In genomic region chr15:72105830-72106413, GRCm38 (mm10) we compare ENCODE assay signal across 21 mouse cellular contexts.
A peak's percentile ranks its signal among the peaks of the same experiment; 100 is the strongest.
DNase-seq lines count a peak whose midpoint lies in the region; ATAC-seq and TF ChIP-seq lines count a peak whose summit lies in the region.
"Had no signal": no experiment of that assay in that cellular context is flagged by ENCODE, and none has a peak within 500 bp of the region (broad histone marks: within the 10 kb centered on the region; RNA-seq: fewer than 3 reads in every experiment).

No protein-coding gene starts in this region.

- no peaks in the 10 kb centered on the region for H3K36me3 ChIP-seq in hindbrain, embryonic 11.5 days (ENCODE audit: control insufficient read depth, insufficient read depth, low read length)
- H3K36me3 ChIP-seq in midbrain, embryonic 10.5 days, result no peaks in the 10 kb centered on the region
- no peaks in the 10 kb centered on the region for H3K36me3 ChIP-seq in midbrain, postnatal 0 days (ENCODE audit: insufficient read depth, low read length)
- no peaks in the 10 kb centered on the region for H3K36me3 ChIP-seq in forebrain, embryonic 10.5 days (replicated peaks)
- H3K36me3 ChIP-seq: embryonic facial prominence, embryonic 12.5 days; kidney, embryonic 15.5 days had no signal

- peak; percentile 87 for DNase-seq in MN1 (ENCODE audit: low spot score)
- peak; percentile 11 for DNase-seq in hindbrain, embryonic 11.5 days (ENCODE audit: low spot score)
- DNase-seq in midbrain, embryonic 10.5 days (ENCODE audit: low spot score), result peak; percentile 37
- DNase-seq in midbrain, postnatal 0 days (ENCODE audit: low spot score), result peak; percentile 81
- DNase-seq in heart, adult 8-10 months (ENCODE audit: low spot score), result no peak
- DNase-seq in adrenal gland, postnatal 10 days, result no peak
- DNase-seq in forebrain, embryonic 10.5 days (ENCODE audit: extremely low spot score, low spot score), result no peak
- DNase-seq: B cell, adult 2 months; cerebellum, adult 9-11 months; gastrocnemius, postnatal 25 days; heart, postnatal 4 days; liver; lung, adult 18-20 months; lung, postnatal 14 days; right cerebral cortex, postnatal 4 days; thymus, adult 2 months had no signal

- no peak overlapping the region for H3K4me2 ChIP-seq in hindbrain, embryonic 11.5 days (replicated peaks; ENCODE audit: low read depth, low read length)
- H3K4me2 ChIP-seq in midbrain, postnatal 0 days (ENCODE audit: low read depth, low read length, poor library complexity, severe bottlenecking), result no peak overlapping the region
- H3K4me2 ChIP-seq: embryonic facial prominence, embryonic 12.5 days; kidney, embryonic 15.5 days had no signal

- peak; percentile 74 for ATAC-seq in hindbrain, embryonic 11.5 days (ENCODE audit: low FRiP score)
- peak; percentile 49; the same call in 1 of the 2 replicates for ATAC-seq in midbrain, postnatal 0 days (ENCODE audit: low FRiP score)
- ATAC-seq: forebrain, embryonic 16.5 days; intestine, embryonic 16.5 days had no signal

- no peak overlapping the region for H3K9ac ChIP-seq in hindbrain, embryonic 11.5 days (ENCODE audit: low read depth, low read length)
- no peak overlapping the region for H3K9ac ChIP-seq in midbrain, postnatal 0 days (replicated peaks; ENCODE audit: low read length, poor library complexity, severe bottlenecking)
- H3K9ac ChIP-seq: embryonic facial prominence, embryonic 12.5 days; kidney, embryonic 15.5 days had no signal

- H3K4me1 ChIP-seq in hindbrain, embryonic 11.5 days (replicated peaks; ENCODE audit: control insufficient read depth, insufficient read depth, low read length), result no peaks in the 10 kb centered on the region
- peaks cover 12% of the 10 kb centered on the region for H3K4me1 ChIP-seq in midbrain, embryonic 10.5 days
- no peaks in the 10 kb centered on the region for H3K4me1 ChIP-seq in midbrain, postnatal 0 days (ENCODE audit: insufficient read depth, low read length)
- H3K4me1 ChIP-seq in forebrain, embryonic 10.5 days, result no peaks in the 10 kb centered on the region
- H3K4me1 ChIP-seq: embryonic facial prominence, embryonic 12.5 days; kidney, embryonic 15.5 days had no signal

- no peaks in the 10 kb centered on the region for H3K9me3 ChIP-seq in hindbrain, embryonic 11.5 days (ENCODE audit: control insufficient read depth, low read length)
- H3K9me3 ChIP-seq in midbrain, embryonic 10.5 days (replicated peaks), result no peaks in the 10 kb centered on the region
- H3K9me3 ChIP-seq in midbrain, postnatal 0 days (ENCODE audit: low read length), result no peaks in the 10 kb centered on the region
- no peaks in the 10 kb centered on the region for H3K9me3 ChIP-seq in forebrain, embryonic 10.5 days
- H3K9me3 ChIP-seq: embryonic facial prominence, embryonic 12.5 days; kidney, embryonic 15.5 days had no signal

- no peak for TF ChIP-seq CTCF in midbrain, postnatal 0 days (IDR thresholded peaks at IDR 0.05)

- 61% methylated on average over 4 of the region's 4 CpGs for WGBS in hindbrain, embryonic 11.5 days
- 45% methylated on average over 4 of the region's 4 CpGs for WGBS in midbrain, embryonic 10.5 days
- WGBS in midbrain, postnatal 0 days, result 24% methylated on average over 4 of the region's 4 CpGs
- 51% methylated on average over 4 of the region's 4 CpGs for WGBS in forebrain, embryonic 10.5 days

- no peak overlapping the region for H3K4me3 ChIP-seq in hindbrain, embryonic 11.5 days (ENCODE audit: low read depth, low read length)
- H3K4me3 ChIP-seq in midbrain, embryonic 10.5 days, result no peak overlapping the region
- H3K4me3 ChIP-seq in midbrain, postnatal 0 days (ENCODE audit: low read depth, low read length), result no peak overlapping the region
- no peak overlapping the region for H3K4me3 ChIP-seq in forebrain, embryonic 10.5 days
- H3K4me3 ChIP-seq: embryonic facial prominence, embryonic 12.5 days; erythroblast, embryonic 14.5 days; kidney, embryonic 15.5 days had no signal

- H3K27me3 ChIP-seq in hindbrain, embryonic 11.5 days (ENCODE audit: control insufficient read depth, insufficient read depth, low read length), result no peaks in the 10 kb centered on the region
- no peaks in the 10 kb centered on the region for H3K27me3 ChIP-seq in midbrain, embryonic 10.5 days (ENCODE audit: low read depth, poor library complexity, severe bottlenecking)
- no peaks in the 10 kb centered on the region for H3K27me3 ChIP-seq in midbrain, postnatal 0 days (ENCODE audit: insufficient read depth, low read length)
- H3K27me3 ChIP-seq in forebrain, embryonic 10.5 days (ENCODE audit: poor library complexity, severe bottlenecking), result no peaks in the 10 kb centered on the region
- H3K27me3 ChIP-seq: embryonic facial prominence, embryonic 12.5 days; kidney, embryonic 15.5 days had no signal

- no peak overlapping the region for H3K27ac ChIP-seq in hindbrain, embryonic 11.5 days (ENCODE audit: low read depth, low read length)
- peak overlapping the region; percentile 33; the same call in 1 of the 2 replicates for H3K27ac ChIP-seq in midbrain, embryonic 10.5 days (replicated peaks)
- no peak overlapping the region for H3K27ac ChIP-seq in midbrain, postnatal 0 days (ENCODE audit: low read depth, low read length)
- no peak overlapping the region for H3K27ac ChIP-seq in forebrain, embryonic 10.5 days
- H3K27ac ChIP-seq: embryonic facial prominence, embryonic 12.5 days; kidney, embryonic 15.5 days had no signal

Comparison
In these comparisons a context has a peak if more than half of its experiments do, and no peak if none do; other contexts are left out.
1. DNase-seq: peak in MN1 (single experiment), hindbrain, embryonic 11.5 days (single experiment), midbrain, embryonic 10.5 days (single experiment) and midbrain, postnatal 0 days (single experiment); none in heart, adult 8-10 months (single experiment), adrenal gland, postnatal 10 days (single experiment) and forebrain, embryonic 10.5 days (single experiment).